Mouse (Mus musculus) bone marrow macrophage, adult 2 months (primary cell): Measurements from ENCODE around the gene Fasn.

Experiments used
- CTCF ChIP-seq: IDR thresholded peaks from 2 replicates; pipeline ENCODE4 v1.5.1; 2012; ENCODE audit warnings: low read depth, mild to moderate bottlenecking, low read length, moderate library complexity
- POLR2A ChIP-seq: IDR thresholded peaks from 2 replicates; pipeline ENCODE4 v1.6.1; 2012; ENCODE audit warnings: mild to moderate bottlenecking, low read depth, low read length, borderline replicate concordance

DNA sequence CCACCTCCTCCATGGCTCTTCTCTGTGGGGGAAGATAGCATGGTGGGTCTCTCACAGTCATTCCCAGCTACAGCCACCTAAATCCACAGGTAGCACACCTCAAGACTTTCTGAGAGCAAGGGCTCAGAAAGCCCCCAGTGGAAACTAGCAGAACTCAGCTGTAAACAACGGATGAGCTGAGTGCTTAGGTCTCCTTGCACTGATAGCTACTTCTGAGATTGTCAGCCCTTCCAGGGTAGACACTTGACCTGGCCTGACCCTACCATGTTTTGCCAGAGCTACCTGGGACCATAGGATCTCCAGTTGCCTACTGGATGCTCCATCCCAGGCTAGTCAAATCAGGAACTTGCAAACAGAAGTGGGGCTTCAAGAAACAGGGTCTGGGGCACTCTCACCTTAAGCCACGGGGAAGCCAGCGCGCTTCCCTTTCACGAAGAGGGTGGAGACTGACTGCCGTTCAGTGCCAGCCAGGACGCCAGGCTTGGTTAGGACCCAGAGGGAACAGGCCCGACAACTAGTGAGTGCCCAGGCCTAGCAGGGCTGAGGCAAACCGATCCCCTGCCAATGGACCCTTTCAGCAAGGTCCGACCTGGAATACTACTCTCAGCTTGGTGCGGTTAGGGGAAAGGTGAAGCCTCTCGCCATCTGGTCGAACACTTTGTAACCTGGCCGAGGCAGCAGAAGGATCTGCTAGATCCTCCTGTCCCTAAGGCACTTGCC lies 1.4 kb downstream of the Fasn start:
- TF ChIP-seq CTCF (0 out of 2 replicates have a peak, but pooled peaks have one; percentile 17), POLR2A (no peak)
